Mouse (Mus musculus): ENCODE data around the gene Shisa5.

Gene Shisa5

GRCm38 (mm10) chr9:109092799-109093198, 54.4 kb downstream of the Shisa5 start:
- no peak for DNase-seq (ENCODE audit: low read depth, low spot score)

- DNase-seq (ENCODE audit: low read depth, low spot score) = no peak
Measured at GRCm38 (mm10) chr9:109093786-109094552, 55.6 kb downstream of the Shisa5 start.

- no peak for DNase-seq (ENCODE audit: low read depth, low spot score)
Measured at GRCm38 (mm10) chr9:109094553-109095136, 56.3 kb downstream of the Shisa5 start.

GRCm38 (mm10) chr9:109095137-109095982, 57.0 kb downstream of the Shisa5 start, which contains the start of gene Plxnb1:
Plxnb1 (plus strand) TSS chr9:109095389.
- peak; percentile 88 for DNase-seq (ENCODE audit: low read depth, low spot score)

GRCm38 (mm10) chr9:109096251-109096661, 57.9 kb downstream of the Shisa5 start:
- no peak for DNase-seq (ENCODE audit: low read depth, low spot score)

- DNase-seq (ENCODE audit: low read depth, low spot score) = peak; percentile 77
Measured at GRCm38 (mm10) chr9:109096856-109097255, 58.5 kb downstream of the Shisa5 start.

GRCm38 (mm10) chr9:109097291-109097690, 58.9 kb downstream of the Shisa5 start:
- no peak for DNase-seq (ENCODE audit: low read depth, low spot score)

- no peak for DNase-seq (ENCODE audit: low read depth, low spot score)
Measured at GRCm38 (mm10) chr9:109097831-109098230, 59.5 kb downstream of the Shisa5 start.

- no peak for DNase-seq (ENCODE audit: low read depth, low spot score)
Measured at GRCm38 (mm10) chr9:109098366-109098765, 60.0 kb downstream of the Shisa5 start.

GRCm38 (mm10) chr9:109098969-109099368, 60.6 kb downstream of the Shisa5 start:
- DNase-seq (ENCODE audit: low read depth, low spot score) = no peak

GRCm38 (mm10) chr9:109100307-109100928, 62.1 kb downstream of the Shisa5 start:
- DNase-seq (ENCODE audit: low read depth, low spot score) = no peak

- DNase-seq (ENCODE audit: low read depth, low spot score) = no peak
Measured at GRCm38 (mm10) chr9:109101933-109102445, 63.6 kb downstream of the Shisa5 start.

- DNase-seq (ENCODE audit: low read depth, low spot score) = no peak
Measured at GRCm38 (mm10) chr9:109102541-109102940, 64.2 kb downstream of the Shisa5 start.

- DNase-seq (ENCODE audit: low read depth, low spot score) = no peak
Measured at GRCm38 (mm10) chr9:109103250-109103649, 64.9 kb downstream of the Shisa5 start.

GRCm38 (mm10) chr9:109104083-109104482, 65.7 kb downstream of the Shisa5 start:
- DNase-seq (ENCODE audit: low read depth, low spot score) = no peak

- peak; percentile 25 for DNase-seq (ENCODE audit: low read depth, low spot score)
Measured at GRCm38 (mm10) chr9:109105011-109105410, 66.6 kb downstream of the Shisa5 start.

GRCm38 (mm10) chr9:109105648-109106047, 67.3 kb downstream of the Shisa5 start:
- no peak for DNase-seq (ENCODE audit: low read depth, low spot score)

- no peak for DNase-seq (ENCODE audit: low read depth, low spot score)
Measured at GRCm38 (mm10) chr9:109107341-109107740, 69.0 kb downstream of the Shisa5 start.

Data from ZHBTc4 (cell line).